Mouse (Mus musculus): ENCODE measurements at regions not wholly inside any gene's neighbourhood (a gene's known extent, or its start where the extent isn't known, plus 50 kb on each side); places are given as distances from the start of the nearest gene placed in this dataset.

DNA sequence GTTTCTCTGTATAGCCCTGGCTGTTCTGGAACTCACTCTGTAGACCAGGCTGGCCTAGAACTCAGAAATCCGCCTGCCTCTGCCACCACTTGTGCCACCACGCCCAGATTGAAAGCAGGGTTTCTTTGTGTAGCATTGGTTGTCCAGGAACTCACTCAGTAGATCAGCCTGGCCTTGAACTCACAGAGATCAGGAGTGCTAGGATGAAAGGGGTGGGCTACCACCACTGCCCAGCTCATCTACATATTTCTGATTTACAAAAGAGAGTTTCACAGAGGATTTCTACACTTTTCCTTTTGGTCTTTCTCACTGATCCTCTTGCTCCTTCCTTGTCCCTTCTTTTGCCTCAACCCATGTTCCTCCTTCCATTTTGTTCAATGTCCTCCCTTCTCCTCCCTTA, 53.1 kb upstream of the Lbx1 start:
- no peak overlapping the region for H3K4me3 ChIP-seq
- H3K9me3 ChIP-seq, result no peaks in the 10 kb centered on the region
- H3K27ac ChIP-seq, result no peak overlapping the region
- ATAC-seq (ENCODE audit: low FRiP score, low read depth), result no peak
- H3K27me3 ChIP-seq (replicated peaks), result peaks cover 15% of the 10 kb centered on the region; the same call in 1 of the 2 replicates
- H3K4me1 ChIP-seq, result peaks cover 12% of the 10 kb centered on the region
- H3K4me2 ChIP-seq (replicated peaks), result no peak overlapping the region
- H3K36me3 ChIP-seq, result no peaks in the 10 kb centered on the region
- no peak overlapping the region for H3K9ac ChIP-seq
- 62% methylated on average over 2 of the region's 2 CpGs for WGBS

DNA sequence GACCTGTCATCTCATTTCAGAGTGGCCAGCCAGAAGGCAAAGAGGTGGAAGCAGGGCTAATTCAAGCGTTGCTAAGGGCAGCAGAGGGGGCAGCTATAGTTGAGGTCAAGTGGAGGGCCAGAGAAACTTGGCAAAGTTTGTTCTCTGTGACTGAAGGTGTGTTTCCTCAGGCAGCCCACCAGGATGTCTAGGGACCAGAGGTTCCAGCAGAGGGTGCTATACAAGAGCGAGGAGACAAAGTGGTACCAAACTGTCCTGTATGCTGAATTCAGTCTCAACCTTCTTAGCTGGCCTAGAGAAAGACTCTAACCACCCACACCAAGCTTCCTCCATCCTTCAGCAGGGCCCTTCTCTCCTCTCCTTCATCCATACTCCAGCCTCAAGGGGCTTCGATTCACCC, 62.2 kb upstream of the Lbx1 start:
- ATAC-seq (ENCODE audit: low FRiP score, low read depth), result no peak
- 35% methylated on average over 3 of the region's 3 CpGs for WGBS
- no peaks in the 10 kb centered on the region for H3K9me3 ChIP-seq
- H3K36me3 ChIP-seq, result no peaks in the 10 kb centered on the region
- no peak overlapping the region for H3K9ac ChIP-seq
- peaks cover 17% of the 10 kb centered on the region for H3K27me3 ChIP-seq (replicated peaks)
- no peak overlapping the region for H3K4me2 ChIP-seq (replicated peaks)
- no peak overlapping the region for H3K27ac ChIP-seq
- peaks cover 64% of the 10 kb centered on the region for H3K4me1 ChIP-seq
- H3K4me3 ChIP-seq, result no peak overlapping the region

DNA sequence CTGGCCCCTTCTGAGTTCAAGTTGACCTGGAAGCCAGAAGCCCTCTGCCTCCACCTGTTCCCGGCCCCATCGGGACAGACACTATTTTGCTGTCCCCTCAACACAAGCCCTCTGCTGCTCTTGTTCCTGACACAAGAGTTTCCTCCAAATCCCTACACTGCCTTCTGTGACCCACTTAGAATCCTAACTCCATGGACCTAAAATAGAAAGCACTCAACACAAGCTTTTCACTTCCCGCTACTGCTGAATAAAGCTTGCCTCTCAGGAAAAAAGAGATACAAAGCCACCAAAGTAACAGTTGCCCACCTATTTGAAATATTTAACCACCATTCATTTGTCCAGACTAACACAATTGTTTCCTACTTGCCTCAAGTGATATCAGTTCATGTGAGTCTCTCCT, 63.7 kb upstream of the Lbx1 start:
- H3K4me3 ChIP-seq, result no peak overlapping the region
- H3K27me3 ChIP-seq (replicated peaks), result peaks cover 28% of the 10 kb centered on the region
- no peaks in the 10 kb centered on the region for H3K36me3 ChIP-seq
- no peak overlapping the region for H3K4me2 ChIP-seq (replicated peaks)
- WGBS, result 75% methylated on average over 3 of the region's 3 CpGs
- no peak overlapping the region for H3K9ac ChIP-seq
- H3K27ac ChIP-seq, result no peak overlapping the region
- no peak for ATAC-seq (ENCODE audit: low FRiP score, low read depth)
- H3K4me1 ChIP-seq, result peaks cover 65% of the 10 kb centered on the region
- H3K9me3 ChIP-seq, result no peaks in the 10 kb centered on the region

DNA sequence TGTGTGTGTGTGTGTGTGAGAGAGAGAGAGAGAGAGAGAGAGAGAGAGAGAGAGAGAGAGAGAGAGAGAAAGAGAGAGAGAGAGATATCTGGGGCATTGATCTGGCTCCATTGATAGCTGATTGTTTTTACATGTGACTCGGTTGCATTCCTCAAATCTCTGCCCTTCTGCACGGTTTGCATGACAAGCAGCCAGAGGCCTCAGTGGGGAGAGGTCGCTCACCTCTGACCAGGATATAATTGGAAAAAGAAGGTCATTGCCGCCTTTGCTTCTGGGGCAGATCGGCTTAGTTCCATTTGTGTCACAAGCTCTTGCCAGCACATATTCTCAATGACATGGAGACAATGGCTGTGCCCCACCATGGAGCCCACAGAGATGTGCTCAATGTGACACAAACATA, 63.8 kb upstream of the Btrc start:
- ATAC-seq (ENCODE audit: low FRiP score, low read depth), result no peak
- Histone ChIP-seq H3K9ac (no peak overlapping the region), H3K4me2 (replicated peaks) (no peak overlapping the region), H3K27ac (no peak overlapping the region), H3K4me3 (no peak overlapping the region), H3K9me3 (no peaks in the 10 kb centered on the region), H3K27me3 (replicated peaks) (peaks cover 33% of the 10 kb centered on the region), H3K4me1 (peaks cover 64% of the 10 kb centered on the region), H3K36me3 (no peaks in the 10 kb centered on the region)
- 45% methylated on average over 5 of the region's 5 CpGs for WGBS

DNA sequence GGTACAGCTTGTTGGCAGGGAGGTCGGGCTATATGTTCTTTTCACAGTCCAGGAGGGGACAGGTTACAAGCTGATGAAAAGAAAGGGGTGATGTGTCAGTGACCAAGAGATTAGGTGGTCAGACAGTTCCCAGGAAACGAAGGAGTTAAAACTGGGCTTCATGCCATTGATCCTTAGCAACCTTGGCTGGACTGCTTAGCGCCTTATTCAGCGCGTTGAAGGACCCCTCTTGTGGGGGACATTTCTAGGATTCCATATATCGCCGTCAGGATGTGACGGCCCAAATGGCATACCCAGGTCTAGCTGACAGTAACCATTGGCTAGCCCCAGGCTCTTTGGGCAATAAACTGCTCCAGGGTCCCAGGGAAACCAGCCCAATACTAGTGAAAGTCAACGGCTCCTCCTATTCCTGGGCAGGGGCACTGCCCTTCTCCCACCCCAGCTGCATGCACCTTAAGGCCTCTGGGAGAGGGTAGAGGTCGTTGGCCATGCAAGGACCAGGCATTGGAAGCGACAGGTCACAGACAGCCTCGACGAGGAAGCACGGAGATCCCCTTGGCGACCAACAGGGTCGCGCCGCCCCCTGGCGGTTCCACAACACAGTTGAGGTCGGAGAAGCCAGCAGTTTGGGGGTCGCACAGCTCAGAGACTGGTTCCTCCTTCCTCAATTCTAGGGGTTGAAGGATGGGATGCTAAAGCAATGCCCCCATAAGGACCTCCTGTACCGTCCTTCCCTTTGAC, 62.7 kb upstream of the Btrc start:
- Histone ChIP-seq H3K36me3 (no peaks in the 10 kb centered on the region), H3K9ac (peak overlapping the region; percentile 74; the same call in 1 of the 2 replicates), H3K27me3 (replicated peaks) (peaks cover 38% of the 10 kb centered on the region), H3K4me2 (replicated peaks) (peak overlapping the region; percentile 98), H3K4me1 (peaks cover 53% of the 10 kb centered on the region), H3K9me3 (no peaks in the 10 kb centered on the region), H3K27ac (peak overlapping the region; percentile 96), H3K4me3 (peak overlapping the region; percentile 49)
- 6% methylated on average over 22 of the region's 22 CpGs for WGBS
- ATAC-seq (ENCODE audit: low FRiP score, low read depth), result peak; percentile 35

DNA sequence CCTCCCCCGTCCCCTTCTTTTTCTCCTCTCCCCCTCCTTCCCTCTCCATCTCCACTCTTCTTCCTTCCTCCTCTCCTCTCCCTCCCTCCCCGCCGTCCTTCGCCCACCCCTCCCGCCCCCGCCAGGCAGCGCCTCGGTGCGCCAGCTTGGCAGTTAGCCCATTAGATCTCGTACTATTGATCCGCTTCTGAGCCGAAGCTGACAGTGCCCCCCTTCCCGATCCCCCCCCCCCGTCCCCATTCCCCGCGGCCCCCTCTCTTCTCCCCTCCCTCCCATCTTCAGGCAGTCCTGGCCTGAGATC, 62.2 kb upstream of the Btrc start:
- 2% methylated on average over 15 of the region's 16 CpGs for WGBS
- peaks cover 39% of the 10 kb centered on the region for H3K27me3 ChIP-seq (replicated peaks)
- H3K4me3 ChIP-seq, result peak overlapping the region; percentile 49
- peak overlapping the region; percentile 74 for H3K9ac ChIP-seq
- H3K27ac ChIP-seq, result peak overlapping the region; percentile 96
- peaks cover 52% of the 10 kb centered on the region for H3K4me1 ChIP-seq
- peak overlapping the region; percentile 98 for H3K4me2 ChIP-seq (replicated peaks)
- no peaks in the 10 kb centered on the region for H3K9me3 ChIP-seq
- no peaks in the 10 kb centered on the region for H3K36me3 ChIP-seq
- no peak for ATAC-seq (ENCODE audit: low FRiP score, low read depth)

DNA sequence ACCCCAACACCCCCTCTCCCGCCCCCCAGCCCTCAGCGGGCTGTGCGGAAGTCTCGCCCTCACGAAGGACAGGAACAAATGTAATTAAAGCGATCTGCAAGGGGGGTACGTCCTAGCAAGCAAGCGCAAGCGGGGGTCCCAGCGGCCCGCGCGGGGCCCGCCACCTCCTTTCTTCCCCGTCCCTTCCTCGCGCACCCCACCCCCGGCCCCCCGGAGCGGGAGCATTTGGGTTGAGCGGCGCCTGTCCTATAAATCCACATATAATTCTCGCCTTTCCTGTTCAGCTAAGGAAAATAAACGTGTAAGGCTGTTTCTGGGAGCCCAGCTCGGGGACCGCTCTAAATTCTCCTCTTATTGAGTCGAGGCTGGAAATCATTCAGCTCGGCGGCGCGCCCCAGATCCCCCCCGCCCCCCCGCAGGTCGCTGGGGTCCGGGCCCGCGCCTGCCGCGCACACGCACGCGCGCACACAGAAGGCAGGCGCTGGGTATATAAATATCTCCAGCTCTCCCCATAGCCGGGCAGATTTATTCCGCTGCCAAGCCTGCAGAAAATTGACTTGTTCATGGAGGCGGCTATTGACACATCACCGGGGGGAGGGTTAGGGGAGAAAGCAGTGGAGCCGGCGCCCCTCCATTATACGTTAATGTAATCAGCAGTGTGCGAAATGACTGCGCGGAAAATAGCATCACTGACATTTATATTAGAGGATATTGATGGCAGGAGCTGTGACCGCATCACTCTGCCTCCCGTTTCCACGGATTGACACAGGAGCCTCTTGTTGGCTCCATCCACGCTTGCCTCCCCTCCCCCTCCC, 61.6 kb upstream of the Btrc start:
- Histone ChIP-seq H3K27ac (peak overlapping the region; percentile 96), H3K4me2 (replicated peaks) (peak overlapping the region; percentile 98), H3K4me1 (peaks cover 50% of the 10 kb centered on the region), H3K36me3 (no peaks in the 10 kb centered on the region), H3K9me3 (no peaks in the 10 kb centered on the region), H3K4me3 (peak overlapping the region; percentile 49), H3K27me3 (replicated peaks) (peaks cover 45% of the 10 kb centered on the region), H3K9ac (peak overlapping the region; percentile 74)
- under 1% methylated on average over 58 of the region's 58 CpGs for WGBS
- peak; percentile 88 for ATAC-seq (ENCODE audit: low FRiP score, low read depth)

DNA sequence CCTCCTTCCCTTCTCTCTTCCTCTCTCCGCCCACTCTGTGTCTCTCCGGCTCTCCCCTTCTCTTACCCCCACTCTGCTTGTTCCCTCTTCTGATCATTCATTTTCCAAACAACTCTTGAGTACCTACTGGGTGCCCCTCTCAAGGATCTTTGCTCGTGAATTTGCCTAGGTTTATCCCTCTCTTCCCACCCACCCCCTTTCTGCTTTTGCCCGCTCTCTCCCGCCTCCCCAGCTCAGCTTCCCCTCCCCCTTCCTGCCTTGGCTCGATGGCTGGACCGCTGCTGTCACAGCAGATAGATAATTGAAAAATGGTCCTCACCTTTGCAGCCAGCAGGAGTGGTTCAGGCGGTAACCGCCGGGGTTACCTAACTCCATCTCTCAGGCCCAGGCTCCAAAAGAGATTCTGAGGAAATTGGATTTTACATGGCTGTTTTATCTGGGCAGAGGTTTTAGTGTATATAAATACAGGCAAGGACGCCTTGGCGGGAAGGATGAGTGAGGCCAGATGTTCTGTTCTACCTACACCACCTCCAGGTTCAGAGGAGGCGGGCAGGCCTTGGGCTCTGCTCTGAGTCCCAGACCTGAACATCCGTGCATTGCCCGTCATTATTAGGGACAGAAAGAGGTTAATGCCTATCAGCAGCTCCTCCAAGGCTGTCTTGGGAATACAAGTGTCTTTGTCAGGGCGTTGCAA, 60.8 kb upstream of the Btrc start:
- peak overlapping the region; percentile 98 for H3K4me2 ChIP-seq (replicated peaks)
- peak overlapping the region; percentile 49 for H3K4me3 ChIP-seq
- WGBS, result 2% methylated on average over 16 of the region's 16 CpGs
- peaks cover 51% of the 10 kb centered on the region for H3K4me1 ChIP-seq
- H3K9me3 ChIP-seq, result no peaks in the 10 kb centered on the region
- H3K9ac ChIP-seq, result peak overlapping the region; percentile 74; the same call in 1 of the 2 replicates
- H3K27ac ChIP-seq, result peak overlapping the region; percentile 96
- peaks cover 42% of the 10 kb centered on the region for H3K27me3 ChIP-seq (replicated peaks)
- no peak for ATAC-seq (ENCODE audit: low FRiP score, low read depth)
- no peaks in the 10 kb centered on the region for H3K36me3 ChIP-seq

DNA sequence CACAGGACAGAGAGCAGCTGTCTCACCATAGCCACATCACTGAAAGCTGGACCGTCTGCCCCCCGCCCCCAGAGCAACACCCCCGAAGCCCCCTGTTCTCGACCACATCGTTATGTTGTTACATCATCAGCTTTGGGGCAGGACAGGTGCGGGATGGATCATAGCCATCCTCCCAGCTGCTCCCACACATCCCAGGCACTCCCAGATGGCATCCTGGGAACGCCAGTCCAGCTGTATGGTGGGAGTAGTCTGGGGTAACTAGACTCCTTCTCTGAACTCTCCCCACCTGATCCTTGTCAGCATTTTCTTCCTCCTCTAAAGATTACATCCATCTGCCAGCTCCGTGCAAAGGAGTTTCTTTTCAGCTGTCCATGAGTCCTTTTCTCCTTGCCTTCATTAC, 59.0 kb upstream of the Btrc start:
- Histone ChIP-seq H3K4me3 (no peak overlapping the region), H3K4me2 (replicated peaks) (0 out of 2 replicates have a peak overlapping the region, but pooled peaks have one; percentile 16), H3K9me3 (no peaks in the 10 kb centered on the region), H3K27me3 (replicated peaks) (peaks cover 37% of the 10 kb centered on the region), H3K9ac (no peak overlapping the region), H3K36me3 (no peaks in the 10 kb centered on the region), H3K27ac (no peak overlapping the region), H3K4me1 (peaks cover 47% of the 10 kb centered on the region)
- ATAC-seq (ENCODE audit: low FRiP score, low read depth), result no peak
- WGBS, result 6% methylated on average over 8 of the region's 8 CpGs

DNA sequence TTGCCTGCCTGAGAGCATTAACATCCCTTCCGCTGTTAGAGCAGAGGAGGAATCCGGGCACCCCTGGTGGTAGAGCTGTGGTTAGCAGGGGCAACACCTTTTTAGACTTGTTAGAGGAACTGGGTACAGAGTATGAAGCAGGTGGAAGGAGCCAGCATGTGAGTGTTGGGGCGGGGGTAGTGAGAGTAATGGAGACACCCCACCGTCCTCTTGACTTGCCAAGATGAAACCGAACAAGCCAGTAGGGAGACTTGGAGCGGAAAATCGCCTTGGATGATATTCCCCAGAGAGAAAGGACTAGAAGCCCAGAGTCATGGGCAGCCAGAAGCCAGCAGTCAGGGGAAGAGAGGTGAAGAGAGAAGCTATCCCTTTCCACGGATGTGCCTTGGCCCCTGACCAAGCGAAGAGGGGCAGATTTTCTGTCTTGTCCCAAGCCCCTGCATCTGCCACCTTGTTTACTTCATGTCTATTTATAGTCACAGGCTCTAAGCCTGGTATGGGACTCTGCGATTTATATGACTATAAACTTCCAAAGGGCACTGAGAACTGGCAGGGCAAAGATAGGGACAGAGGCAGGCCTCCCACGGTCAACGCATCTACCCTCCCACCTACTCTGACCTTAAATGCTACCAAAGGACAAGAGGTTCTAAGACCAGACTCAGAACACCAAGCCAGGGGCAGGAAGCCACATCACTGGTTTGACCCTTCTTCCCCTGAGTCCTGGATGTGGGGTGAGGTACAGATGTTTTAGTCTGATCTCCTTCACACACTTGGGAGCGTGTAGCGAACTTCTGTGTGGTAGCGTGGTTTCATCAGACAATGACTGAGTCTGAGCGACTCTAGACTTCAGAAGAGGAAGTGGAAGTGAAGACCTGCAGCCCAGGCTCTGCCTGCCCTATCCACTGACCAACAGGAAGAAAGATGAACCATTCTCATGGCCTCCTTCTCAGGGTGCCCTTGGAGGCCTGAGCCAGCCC, 55.9 kb upstream of the Btrc start:
- Histone ChIP-seq H3K4me1 (peaks cover 55% of the 10 kb centered on the region), H3K4me3 (no peak overlapping the region), H3K9ac (no peak overlapping the region), H3K27ac (no peak overlapping the region), H3K36me3 (no peaks in the 10 kb centered on the region), H3K4me2 (replicated peaks) (no peak overlapping the region), H3K27me3 (replicated peaks) (peaks cover 39% of the 10 kb centered on the region), H3K9me3 (no peaks in the 10 kb centered on the region)
- ATAC-seq (ENCODE audit: low FRiP score, low read depth), result no peak
- WGBS, result 56% methylated on average over 16 of the region's 16 CpGs

DNA sequence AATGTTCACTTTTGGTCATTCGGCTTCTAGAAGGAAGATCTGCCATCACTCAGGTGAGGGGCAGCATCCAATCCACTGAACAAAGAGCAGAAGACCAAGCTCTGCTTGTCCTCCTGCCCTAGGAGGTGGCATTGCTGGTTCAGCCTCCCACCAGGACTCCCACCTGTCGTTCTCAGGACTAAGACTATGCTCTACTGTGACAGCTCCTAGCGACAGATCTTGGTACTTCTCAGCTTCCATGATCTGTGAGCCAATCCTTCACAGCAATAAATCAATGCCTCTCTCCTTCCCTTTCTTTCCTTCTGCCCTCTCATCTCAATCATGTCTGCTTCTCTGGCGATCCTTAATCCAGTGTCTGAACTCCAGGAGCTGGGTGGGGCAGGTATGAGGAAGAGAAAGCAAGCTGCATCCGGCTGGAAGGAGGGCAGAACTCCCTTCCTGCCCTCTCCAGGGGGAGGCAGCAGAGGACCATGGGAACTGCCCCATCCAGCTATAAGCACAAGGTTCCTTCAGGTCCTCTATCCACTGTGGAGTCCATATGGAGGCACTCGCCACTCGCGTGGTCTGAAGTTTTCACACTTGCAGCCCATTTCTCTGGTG, 54.8 kb upstream of the Btrc start:
- Histone ChIP-seq H3K27ac (no peak overlapping the region), H3K36me3 (no peaks in the 10 kb centered on the region), H3K9me3 (no peaks in the 10 kb centered on the region), H3K4me1 (peaks cover 54% of the 10 kb centered on the region), H3K9ac (no peak overlapping the region), H3K4me3 (no peak overlapping the region), H3K4me2 (replicated peaks) (no peak overlapping the region), H3K27me3 (replicated peaks) (peaks cover 30% of the 10 kb centered on the region)
- 59% methylated on average over 8 of the region's 8 CpGs for WGBS
- no peak for ATAC-seq (ENCODE audit: low FRiP score, low read depth)
